ENCODE assay signal across 23 mouse cellular contexts in the genomic region with DNA sequence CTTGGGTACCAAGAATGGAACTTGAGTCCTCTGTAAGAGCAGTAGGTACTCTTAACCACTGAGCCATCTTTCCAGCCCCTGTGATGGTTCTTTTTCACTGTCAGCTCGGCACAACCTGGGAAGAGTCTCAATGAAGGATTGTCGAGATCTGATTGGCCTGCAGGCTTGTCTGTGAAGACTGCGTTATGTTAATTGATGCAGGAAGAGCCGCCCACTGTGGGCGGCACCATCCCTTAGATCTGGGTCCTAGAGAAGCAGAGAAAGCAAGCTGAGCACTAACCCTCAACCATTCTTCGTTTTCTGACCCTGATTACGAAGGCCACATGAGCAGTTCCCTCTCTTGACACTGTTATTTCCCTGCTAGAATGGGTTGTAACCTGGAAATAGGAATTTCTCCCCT. TPM values are rescaled to one million over a fixed set of nuclear protein-coding genes. Genes with fewer than 3 reads are reported as not detected.
"Had no signal": no experiment of that assay in that cellular context is flagged by ENCODE, and none has a peak within 500 bp of the region (broad histone marks: within the 10 kb centered on the region; RNA-seq: fewer than 3 reads in every experiment).

No protein-coding gene starts in this region.

- DNase-seq: heart, postnatal 10 days; heart, postnatal 14 days; heart, postnatal 36 days; heart, postnatal 4 days; kidney, adult 11 months; kidney, adult 18-20 months; kidney, adult 2 months; kidney, adult 8-10 months; kidney, adult 9 months; kidney, postnatal 10 days; kidney, postnatal 14 days; kidney, postnatal 36 days; kidney, postnatal 4 days; layer of hippocampus, adult 9-11 months; layer of hippocampus, postnatal 36 days had no signal

- ATAC-seq: hindbrain, embryonic 16.5 days; hindbrain, postnatal 0 days; inflammation-experienced regulatory T-cells, adult 6 months; intestine, embryonic 15.5 days; intestine, embryonic 16.5 days; intestine, postnatal 0 days had no signal

RNA-seq across cellular contexts. Expression of gene Stpg1, which starts 5.3 kb away (rescaled TPM):
- total RNA-seq: heart, postnatal 10 days; heart, postnatal 25 days; heart, postnatal 4 days; hematopoietic stem cell, adult 5-6 weeks had no signal
